Mouse (Mus musculus): ENCODE measurements around the gene H2bfm. TPM values are rescaled to one million over a fixed set of nuclear protein-coding genes. Genes with fewer than 3 reads are reported as not detected.
"Not testable (repeated sequence)": the region's sequence is repeated elsewhere in the genome, so short reads cannot be mapped to it uniquely, and the experiment has no call there.

H2bfm gene
- total RNA-seq (2014; rRNA removed) (not detected in 2 replicates), polyA plus RNA-seq (2012; rRNA removed) (not detected in 2 replicates)

GRCm38 (mm10) chrX:136927031-136927430, at the start of gene H2bfm:
Gene H2bfm (plus strand): TSS chrX:136927325.
- TF ChIP-seq CTCF (IDR thresholded peaks at IDR 0.05; ENCODE audit: low read depth, low read length): no peak
- Histone ChIP-seq H3K27me3 (ENCODE audit: control insufficient read depth, insufficient read depth, low read length) (no peaks in the 10 kb centered on the region), H3K9ac (ENCODE audit: low read depth, low read length) (no peak within 1 kb of the TSS), H3K4me1 (ENCODE audit: control insufficient read depth, insufficient read depth, low read length) (no peaks in the 10 kb centered on the region), H3K36me3 (ENCODE audit: control insufficient read depth, insufficient read depth, low read length) (no peaks in the 10 kb centered on the region), H3K79me2 (ENCODE audit: control insufficient read depth, insufficient read depth, low read length) (no peaks in the 10 kb centered on the region), H3K27ac (replicated peaks; ENCODE audit: insufficient read depth, low read depth, low read length) (no peak within 1 kb of the TSS), H3K4me3 (ENCODE audit: insufficient read depth, low read depth, low read length) (no peak within 1 kb of the TSS)
- no peak for DNase-seq (ENCODE audit: extremely low read depth, low read depth, low spot score)
- 92% methylated on average over 14 of the region's 14 CpGs for WGBS

- Histone ChIP-seq H3K36me3 (ENCODE audit: control insufficient read depth, insufficient read depth, low read length) (no peaks in the 10 kb centered on the region), H3K4me1 (ENCODE audit: control insufficient read depth, insufficient read depth, low read length) (no peaks in the 10 kb centered on the region), H3K4me3 (ENCODE audit: insufficient read depth, low read depth, low read length) (no peak overlapping the region), H3K27me3 (ENCODE audit: control insufficient read depth, insufficient read depth, low read length) (no peaks in the 10 kb centered on the region), H3K79me2 (ENCODE audit: control insufficient read depth, insufficient read depth, low read length) (no peaks in the 10 kb centered on the region), H3K27ac (replicated peaks; ENCODE audit: insufficient read depth, low read depth, low read length) (no peak overlapping the region), H3K9ac (ENCODE audit: low read depth, low read length) (no peak overlapping the region)
- WGBS: 14% methylated on average over 2 of the region's 2 CpGs
- TF ChIP-seq CTCF (IDR thresholded peaks at IDR 0.05; ENCODE audit: low read depth, low read length) (peak; percentile 29; the same call in 1 of the 2 replicates), POLR2A (IDR thresholded peaks at IDR 0.05; ENCODE audit: extremely low read depth, insufficient read depth, low read length) (no peak)
- DNase-seq (ENCODE audit: extremely low read depth, low read depth, low spot score): peak; percentile 26
Measured at GRCm38 (mm10) chrX:136895757-136896156, 31.4 kb upstream of the H2bfm start.

GRCm38 (mm10) chrX:136904369-136904768, 22.8 kb upstream of the H2bfm start:
- Histone ChIP-seq H3K4me3 (ENCODE audit: insufficient read depth, low read depth, low read length) (no peak overlapping the region), H3K4me1 (ENCODE audit: control insufficient read depth, insufficient read depth, low read length) (no peaks in the 10 kb centered on the region), H3K9ac (ENCODE audit: low read depth, low read length) (no peak overlapping the region), H3K79me2 (ENCODE audit: control insufficient read depth, insufficient read depth, low read length) (no peaks in the 10 kb centered on the region), H3K27ac (replicated peaks; ENCODE audit: insufficient read depth, low read depth, low read length) (no peak overlapping the region), H3K27me3 (ENCODE audit: control insufficient read depth, insufficient read depth, low read length) (no peaks in the 10 kb centered on the region), H3K36me3 (ENCODE audit: control insufficient read depth, insufficient read depth, low read length) (no peaks in the 10 kb centered on the region)
- 19% methylated on average over 4 of the region's 4 CpGs for WGBS
- no peak for TF ChIP-seq POLR2A (IDR thresholded peaks at IDR 0.05; ENCODE audit: extremely low read depth, insufficient read depth, low read length)
- DNase-seq (ENCODE audit: extremely low read depth, low read depth, low spot score): peak; percentile 78

- no peak overlapping the region for H3K4me3 ChIP-seq (ENCODE audit: insufficient read depth, low read depth, low read length)
- no peak for DNase-seq (ENCODE audit: extremely low read depth, low read depth, low spot score)
Measured at GRCm38 (mm10) chrX:136925863-136926262, 1.3 kb upstream of the H2bfm start.

GRCm38 (mm10) chrX:136937985-136938384, 10.9 kb downstream of the H2bfm start:
- Histone ChIP-seq H3K36me3 (ENCODE audit: control insufficient read depth, insufficient read depth, low read length) (no peaks in the 10 kb centered on the region), H3K9ac (ENCODE audit: low read depth, low read length) (no peak overlapping the region), H3K79me2 (ENCODE audit: control insufficient read depth, insufficient read depth, low read length) (no peaks in the 10 kb centered on the region), H3K27me3 (ENCODE audit: control insufficient read depth, insufficient read depth, low read length) (no peaks in the 10 kb centered on the region), H3K4me1 (ENCODE audit: control insufficient read depth, insufficient read depth, low read length) (no peaks in the 10 kb centered on the region), H3K4me3 (ENCODE audit: insufficient read depth, low read depth, low read length) (no peak overlapping the region), H3K27ac (replicated peaks; ENCODE audit: insufficient read depth, low read depth, low read length) (no peak overlapping the region)
- TF ChIP-seq POLR2A (IDR thresholded peaks at IDR 0.05; ENCODE audit: extremely low read depth, insufficient read depth, low read length) (no peak), CTCF (IDR thresholded peaks at IDR 0.05; ENCODE audit: low read depth, low read length) (no peak)
- WGBS: 15% methylated on average over 3 of the region's 3 CpGs
- DNase-seq (ENCODE audit: extremely low read depth, low read depth, low spot score): no peak

More at GRCm38 (mm10) chrX:136925863-136926262, 1.3 kb upstream of the H2bfm start:
- H3K36me3 ChIP-seq (ENCODE audit: control insufficient read depth, insufficient read depth, low read length): no peaks in the 10 kb centered on the region
- H3K9ac ChIP-seq (ENCODE audit: low read depth, low read length): no peak overlapping the region
- H3K27ac ChIP-seq (replicated peaks; ENCODE audit: insufficient read depth, low read depth, low read length): no peak overlapping the region
- H3K4me1 ChIP-seq (ENCODE audit: control insufficient read depth, insufficient read depth, low read length): no peaks in the 10 kb centered on the region
- no peak for TF ChIP-seq CTCF (IDR thresholded peaks at IDR 0.05; ENCODE audit: low read depth, low read length)
- no peak for TF ChIP-seq POLR2A (IDR thresholded peaks at IDR 0.05; ENCODE audit: extremely low read depth, insufficient read depth, low read length)
- H3K27me3 ChIP-seq (ENCODE audit: control insufficient read depth, insufficient read depth, low read length): no peaks in the 10 kb centered on the region
- no peaks in the 10 kb centered on the region for H3K79me2 ChIP-seq (ENCODE audit: control insufficient read depth, insufficient read depth, low read length)

GRCm38 (mm10) chrX:136957583-136958279, 30.6 kb downstream of the H2bfm start:
- H3K4me3 ChIP-seq (ENCODE audit: insufficient read depth, low read depth, low read length); H3K9ac ChIP-seq (ENCODE audit: low read depth, low read length); H3K79me2 ChIP-seq (ENCODE audit: control insufficient read depth, insufficient read depth, low read length); H3K27me3 ChIP-seq (ENCODE audit: control insufficient read depth, insufficient read depth, low read length); H3K36me3 ChIP-seq (ENCODE audit: control insufficient read depth, insufficient read depth, low read length); H3K4me1 ChIP-seq (ENCODE audit: control insufficient read depth, insufficient read depth, low read length); H3K27ac ChIP-seq (replicated peaks; ENCODE audit: insufficient read depth, low read depth, low read length): not testable (repeated sequence)
- peak; percentile 5 for DNase-seq (ENCODE audit: extremely low read depth, low read depth, low spot score)
- 6% methylated on average over 13 of the region's 13 CpGs for WGBS

- not testable (repeated sequence) for DNase-seq (ENCODE audit: extremely low read depth, low read depth, low spot score); H3K4me1 ChIP-seq (ENCODE audit: control insufficient read depth, insufficient read depth, low read length); H3K27ac ChIP-seq (replicated peaks; ENCODE audit: insufficient read depth, low read depth, low read length); H3K79me2 ChIP-seq (ENCODE audit: control insufficient read depth, insufficient read depth, low read length); H3K9ac ChIP-seq (ENCODE audit: low read depth, low read length); H3K27me3 ChIP-seq (ENCODE audit: control insufficient read depth, insufficient read depth, low read length); H3K36me3 ChIP-seq (ENCODE audit: control insufficient read depth, insufficient read depth, low read length); H3K4me3 ChIP-seq (ENCODE audit: insufficient read depth, low read depth, low read length)
- WGBS: 51% methylated on average over 5 of the region's 5 CpGs
Measured at GRCm38 (mm10) chrX:136958300-136958699, 31.2 kb downstream of the H2bfm start.

Data from liver, adult 2 months (tissue).